Mouse (Mus musculus): Measurements from ENCODE around the gene Otog.

The Otog gene

GRCm38 (mm10) chr7:46240696-46241095, at the start of gene Otog:
Gene Otog, plus strand, starts transcription at chr7:46240987.
- peak in 1 of 2 experiments; percentile 25 for DNase-seq

- DNase-seq = no peak
Measured at GRCm38 (mm10) chr7:46195356-46195755, 45.4 kb upstream of the Otog start.

- DNase-seq = peak; percentile 42 to 52
Measured at GRCm38 (mm10) chr7:46200021-46200420, 40.8 kb upstream of the Otog start.

- DNase-seq = no peak
Measured at GRCm38 (mm10) chr7:46201649-46202048, 39.1 kb upstream of the Otog start.

GRCm38 (mm10) chr7:46204046-46204471, 36.7 kb upstream of the Otog start:
- peak; percentile 82 to 86 for DNase-seq

- peak in 1 of 2 experiments; percentile 32 for DNase-seq
Measured at GRCm38 (mm10) chr7:46204775-46205174, 36.0 kb upstream of the Otog start.

- DNase-seq = no peak
Measured at GRCm38 (mm10) chr7:46208131-46208530, 32.7 kb upstream of the Otog start.

GRCm38 (mm10) chr7:46210276-46210675, 30.5 kb upstream of the Otog start:
- no peak for DNase-seq

- DNase-seq = no peak
Measured at GRCm38 (mm10) chr7:46216481-46216880, 24.3 kb upstream of the Otog start.

GRCm38 (mm10) chr7:46218415-46218814, 22.4 kb upstream of the Otog start:
- DNase-seq = peak in 1 of 2 experiments; percentile 42

GRCm38 (mm10) chr7:46220591-46221129, 20.1 kb upstream of the Otog start:
- no peak for DNase-seq

- DNase-seq = peak; percentile 73 to 82
Measured at GRCm38 (mm10) chr7:46226253-46226652, 14.5 kb upstream of the Otog start.

GRCm38 (mm10) chr7:46226936-46227335, 13.9 kb upstream of the Otog start:
- peak; percentile 87 to 89 for DNase-seq

- peak in 1 of 2 experiments; percentile 33 for DNase-seq
Measured at GRCm38 (mm10) chr7:46235948-46236347, 4.8 kb upstream of the Otog start.

GRCm38 (mm10) chr7:46236363-46236762, 4.4 kb upstream of the Otog start:
- no peak for DNase-seq

GRCm38 (mm10) chr7:46237192-46237591, 3.6 kb upstream of the Otog start:
- DNase-seq = no peak

- no peak for DNase-seq
Measured at GRCm38 (mm10) chr7:46238346-46238745, 2.4 kb upstream of the Otog start, which contains the start of gene Ush1c. Gene Ush1c, minus strand, starts transcription at chr7:46238503.

- DNase-seq = peak; percentile 64 to 80
Measured at GRCm38 (mm10) chr7:46240091-46240490, 696 bp upstream of the Otog start.

- no peak for DNase-seq
Measured at GRCm38 (mm10) chr7:46246876-46247275, 6.1 kb downstream of the Otog start.

- no peak for DNase-seq
Measured at GRCm38 (mm10) chr7:46247606-46248005, 6.8 kb downstream of the Otog start.

- peak in 1 of 2 experiments; percentile 51 for DNase-seq
Measured at GRCm38 (mm10) chr7:46251841-46252240, 11.1 kb downstream of the Otog start.

- DNase-seq = no peak
Measured at GRCm38 (mm10) chr7:46276156-46276555, 35.4 kb downstream of the Otog start.

GRCm38 (mm10) chr7:46279946-46280345, 39.2 kb downstream of the Otog start:
- peak; percentile 88 to 93 for DNase-seq

- no peak for DNase-seq
Measured at GRCm38 (mm10) chr7:46280896-46281295, 40.1 kb downstream of the Otog start.

- DNase-seq = no peak
Measured at GRCm38 (mm10) chr7:46282276-46282675, 41.5 kb downstream of the Otog start.

Measured in cerebellum, postnatal 14 days (tissue).